Mouse (Mus musculus) liver, embryonic 14.5 days (tissue): Measurements from ENCODE around the gene Efemp2. TPM values are rescaled to one million over a fixed set of nuclear protein-coding genes. Genes with fewer than 3 reads are reported as not detected.
A peak's percentile ranks its signal among the peaks of the same experiment; 100 is the strongest.

Experiments
- ATAC-seq: fragments of 200-750 bp; cut with Nextera tagmentation; 2 replicates; pipeline ENCODE4 v1.8.0; 2017; ENCODE audit warnings: moderate number of reproducible peaks, mild to moderate bottlenecking, moderate library complexity; ENCODE audit not compliant: insufficient read depth
- DNase-seq, 3 experiments: peaks; one replicate each; pipeline ENCODE4 v3.0.0-alpha.2; 2012 to 2013; ENCODE audit warnings: low read depth in 3 of 3, low spot score in 3 of 3
- H3K27ac ChIP-seq: fragments of 300-500 bp; sonication (generic); 2 replicates; pipeline ENCODE4 v1.5.1; 2014; ENCODE audit warnings: moderate library complexity, mild to moderate bottlenecking, control low read depth, inconsistent platforms
- H3K27me3 ChIP-seq: fragments of 300-500 bp; sonication (generic); 2 replicates; pipeline ENCODE4 v1.6.1; 2014; ENCODE audit warnings: mild to moderate bottlenecking, low read length, moderate library complexity; ENCODE audit not compliant: control insufficient read depth, insufficient read depth
- H3K36me3 ChIP-seq: fragments of 300-500 bp; sonication (generic); replicated peaks from 2 replicates; pipeline ENCODE4 v1.6.1; 2014; ENCODE audit warnings: low read depth; ENCODE audit not compliant: control insufficient read depth, insufficient read depth
- H3K4me1 ChIP-seq, 2 experiments: fragments of 200-500 bp in 1 of 2; fragments of 300-500 bp in 1 of 2; sonication (generic) in 1 of 2; replicated peaks; 2 replicates each; pipeline ENCODE4 v1.6.1; 2012 to 2014; ENCODE audit warnings: antibody characterized with exemption in 1 of 2, inconsistent platforms in 1 of 2, low read length in 1 of 2; ENCODE audit not compliant: control insufficient read depth in 2 of 2, insufficient read depth in 2 of 2
- H3K4me2 ChIP-seq: fragments of 300-500 bp; sonication (generic); 2 replicates; pipeline ENCODE4 v1.6.1; 2014; ENCODE audit warnings: low read depth, mild to moderate bottlenecking, control low read depth, moderate library complexity
- H3K4me3 ChIP-seq, 2 experiments: fragments of 200-500 bp in 1 of 2; fragments of 300-500 bp in 1 of 2; sonication (generic) in 1 of 2; 2 replicates each; pipeline ENCODE4 v1.5.1; 2012 to 2014; ENCODE audit warnings: low read depth in 2 of 2, low read length in 2 of 2, mild to moderate bottlenecking in 2 of 2, control low read depth in 1 of 2, inconsistent platforms in 1 of 2, moderate library complexity in 1 of 2; ENCODE audit not compliant: insufficient read depth in 1 of 2
- H3K9ac ChIP-seq: fragments of 300-500 bp; sonication (generic); replicated peaks from 2 replicates; pipeline ENCODE4 v1.6.1; 2014; ENCODE audit warnings: mild to moderate bottlenecking, control low read depth, moderate library complexity
- H3K9me3 ChIP-seq: fragments of 300-500 bp; sonication (generic); 2 replicates; pipeline ENCODE4 v1.6.1; 2016; ENCODE audit warnings: low read length, mixed read lengths; ENCODE audit not compliant: control insufficient read depth
- CTCF ChIP-seq: IDR thresholded peaks from 2 replicates; pipeline ENCODE4 v1.5.1; 2016; ENCODE audit warnings: antibody characterized with exemption, low read depth, control low read depth
- EP300 ChIP-seq: IDR thresholded peaks from 2 replicates; pipeline ENCODE4 v1.6.1; 2016; ENCODE audit warnings: antibody characterized with exemption, low read depth
- whole genome bisulfite sequencing: fragments of 180-500 bp; shearing (Covaris S2); extraction: QIAGEN DNeasy Blood & Tissue Kit; methylation state at CpG from one replicate; pipeline ENCODE4 v1.1.7; 2014; ENCODE audit not compliant: insufficient replicate concordance; 5-methylcytosine and 5-hydroxymethylcytosine counted together
- polyA plus RNA-seq, 2 experiments: library from polyadenylated mRNA; depleted of rRNA in 1 of 2; stranded (reverse) in 1 of 2; unstranded in 1 of 2; fragments of >200 nt; fragmentation: Nextera tagmentation in 1 of 2; extraction: Ambion mirVana in 1 of 2; gene quantifications; 2 replicates each; pipeline versions ENCODE4 v1.2.1 to v1.2.3; 2012 to 2014

The Efemp2 gene
- polyA plus RNA-seq, 2 experiments = 11.4 to 11.6 TPM

DNA sequence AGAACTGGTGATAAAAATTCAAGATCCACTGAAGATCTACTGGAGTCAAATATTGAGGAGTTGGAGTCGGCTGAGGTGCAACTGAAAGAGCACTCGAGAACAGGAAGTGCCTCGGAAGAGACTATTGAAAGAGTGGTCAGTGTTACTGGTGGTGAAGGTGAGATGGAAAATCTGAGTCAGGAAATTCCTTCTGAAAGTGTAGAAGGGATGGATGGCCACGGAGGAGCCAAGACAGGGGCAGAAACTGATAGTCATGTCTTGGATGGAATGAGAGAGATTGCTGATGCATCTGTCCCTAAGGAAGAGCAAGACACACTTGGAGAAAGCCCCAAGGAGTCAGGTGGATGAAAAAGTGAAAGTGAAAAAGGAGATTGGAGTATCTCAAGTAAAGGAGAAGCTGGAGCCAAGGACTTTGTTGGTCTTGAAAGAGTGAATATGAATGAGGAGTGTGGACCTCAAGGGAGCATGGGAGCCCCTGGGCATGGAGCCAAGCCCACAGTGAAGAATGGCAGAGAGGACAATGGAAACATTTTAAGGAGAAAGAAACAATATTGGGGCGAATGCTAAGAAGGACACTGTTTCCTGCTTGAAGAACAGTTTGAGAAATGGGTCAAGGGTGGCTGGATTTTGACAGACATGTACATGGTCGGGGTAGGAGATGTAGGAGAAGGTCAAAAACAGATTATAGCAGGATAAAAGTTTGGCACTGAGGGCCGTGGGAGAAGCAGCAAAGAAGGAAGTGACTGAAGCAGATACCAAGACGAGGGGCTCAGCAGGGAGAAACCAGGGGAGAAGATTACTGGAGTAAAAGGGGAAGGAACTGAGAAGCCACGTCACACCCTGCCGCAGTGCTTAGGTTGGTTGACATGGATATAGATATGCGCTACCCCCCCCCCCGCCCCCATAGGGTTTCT is 38.6 kb downstream of the Efemp2 start:
- peak overlapping the region; percentile 99 for H3K4me2 ChIP-seq
- 14% methylated on average over 12 of the region's 12 CpGs for WGBS
- TF ChIP-seq EP300 (no peak), CTCF (no peak)
- peak overlapping the region; percentile 1 for H3K27ac ChIP-seq
- peak overlapping the region; percentile 43 for H3K9ac ChIP-seq
- H3K27me3 ChIP-seq = no peaks in the 10 kb centered on the region
- no peaks in the 10 kb centered on the region for H3K36me3 ChIP-seq
- no peaks in the 10 kb centered on the region for H3K9me3 ChIP-seq
- DNase-seq (no peak), ATAC-seq (no peak)
- peaks cover 21 to 32% of the 10 kb centered on the region in 2 experiments for H3K4me1 ChIP-seq
- H3K4me3 ChIP-seq = peak overlapping the region; percentile 1 to 25

DNA sequence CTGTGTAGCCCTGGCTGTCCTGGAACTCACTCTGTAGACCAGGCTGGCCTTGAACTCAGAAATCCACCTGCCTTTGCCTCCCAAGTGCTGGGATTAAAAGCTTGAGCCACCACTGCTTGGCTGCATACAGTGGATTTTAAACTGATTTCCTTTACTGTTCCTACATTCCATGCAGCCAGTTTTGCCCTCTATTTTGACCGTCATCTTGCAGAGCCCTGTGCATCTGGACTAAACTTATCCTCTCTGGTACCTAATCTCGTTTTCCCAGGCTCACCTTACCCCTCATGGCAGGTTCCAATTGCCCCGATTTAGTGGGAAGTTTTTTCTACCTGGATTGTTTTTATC is 39.2 kb downstream of the Efemp2 start:
- 42% methylated on average over 3 of the region's 3 CpGs for WGBS
- TF ChIP-seq CTCF = no peak
- TF ChIP-seq EP300 = no peak
- Histone ChIP-seq H3K4me1 (peaks cover 21 to 32% of the 10 kb centered on the region in 2 experiments), H3K27me3 (no peaks in the 10 kb centered on the region), H3K9me3 (no peaks in the 10 kb centered on the region), H3K36me3 (no peaks in the 10 kb centered on the region), H3K27ac (no peak overlapping the region), H3K9ac (no peak overlapping the region), H3K4me3 (no peak overlapping the region), H3K4me2 (peak overlapping the region; percentile 99)
- ATAC-seq (no peak), DNase-seq (no peak)

DNA sequence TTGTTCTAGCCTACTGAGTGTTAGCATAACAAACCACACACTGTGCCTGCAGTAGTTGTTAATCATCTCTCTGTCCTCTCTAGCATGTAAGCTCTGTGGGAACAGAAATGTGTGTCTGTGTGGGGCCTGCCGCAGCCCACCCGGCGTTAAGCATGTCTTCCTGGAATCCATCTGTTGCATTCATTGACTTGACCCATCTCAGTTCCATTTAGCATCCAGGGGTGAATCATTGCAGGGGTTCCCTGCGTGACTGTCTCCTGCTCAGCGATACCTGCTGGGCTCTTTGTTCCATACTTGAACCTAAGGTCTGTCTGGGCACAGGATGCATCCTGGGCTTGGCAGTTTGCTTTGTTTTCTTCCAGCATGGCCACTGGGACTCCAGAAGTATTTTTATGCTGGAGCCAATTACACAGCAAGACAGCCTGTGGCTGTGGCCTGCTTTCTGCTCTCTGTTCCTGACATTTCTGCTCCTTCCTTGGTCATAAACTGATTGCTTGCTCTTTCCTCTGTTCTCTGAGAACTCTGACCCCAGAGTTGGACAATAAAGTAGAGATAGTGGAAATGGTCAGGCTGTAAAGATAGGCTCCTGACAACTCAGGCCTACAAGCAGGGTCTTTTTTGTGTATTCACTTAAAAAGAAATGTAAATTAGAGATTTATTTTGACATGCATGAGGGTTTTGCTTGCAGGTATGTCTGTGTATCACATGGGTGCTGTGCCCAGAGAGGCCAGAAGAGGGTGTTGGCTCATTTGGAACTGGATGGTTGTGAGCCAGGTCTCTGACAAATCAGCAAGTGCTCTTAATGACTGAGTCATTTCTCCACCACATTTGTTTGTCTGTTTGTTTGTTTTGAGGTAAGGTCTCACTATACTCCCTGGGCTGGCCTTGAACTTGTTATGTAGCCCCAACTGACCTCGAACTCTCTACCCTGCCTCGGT is 42.4 kb downstream of the Efemp2 start:
- Histone ChIP-seq H3K9ac (no peak overlapping the region), H3K36me3 (no peaks in the 10 kb centered on the region), H3K4me3 (no peak overlapping the region), H3K4me2 (no peak overlapping the region), H3K27me3 (no peaks in the 10 kb centered on the region), H3K27ac (no peak overlapping the region), H3K4me1 (peaks cover 11 to 18% of the 10 kb centered on the region in 2 experiments), H3K9me3 (no peaks in the 10 kb centered on the region)
- no peak for DNase-seq
- peak; percentile 36 for TF ChIP-seq CTCF
- TF ChIP-seq EP300 = no peak
- no peak for ATAC-seq
- 80% methylated on average over 7 of the region's 7 CpGs for WGBS

DNA sequence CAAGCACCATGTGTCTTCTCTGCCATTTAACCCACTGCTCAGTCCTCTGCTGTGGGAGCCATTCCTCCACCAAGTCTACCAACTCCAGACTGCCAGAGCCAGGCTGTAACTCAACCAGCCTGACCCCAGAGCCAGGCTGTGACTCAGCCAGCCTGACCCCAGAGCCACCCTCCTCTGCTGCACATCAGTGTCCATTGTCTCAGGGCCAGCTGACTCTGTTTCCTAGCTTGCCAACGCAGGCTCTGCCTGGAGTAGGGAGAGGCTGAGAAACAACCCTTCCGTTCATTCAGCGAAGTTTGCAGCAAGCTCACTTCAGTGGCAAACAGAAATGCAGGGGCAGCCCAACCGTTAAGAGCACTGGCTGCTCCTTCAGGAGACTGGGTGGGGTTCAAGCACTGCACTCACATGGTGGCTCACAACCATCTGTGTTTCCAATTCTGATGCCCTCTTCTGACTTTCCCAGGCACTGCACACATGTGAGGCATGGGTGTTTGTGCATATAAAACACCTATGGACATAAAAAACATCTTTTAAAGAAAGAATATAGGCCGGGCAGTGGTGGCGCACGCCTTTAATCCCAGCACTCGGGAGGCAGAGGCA is 43.3 kb downstream of the Efemp2 start:
- Histone ChIP-seq H3K4me2 (no peak overlapping the region), H3K9me3 (no peaks in the 10 kb centered on the region), H3K36me3 (no peaks in the 10 kb centered on the region), H3K9ac (no peak overlapping the region), H3K4me1 (peaks cover 5 to 9% of the 10 kb centered on the region in 2 experiments), H3K27me3 (no peaks in the 10 kb centered on the region), H3K27ac (no peak overlapping the region), H3K4me3 (no peak overlapping the region)
- no peak for ATAC-seq
- no peak for DNase-seq
- TF ChIP-seq EP300 (no peak), CTCF (0 out of 2 replicates have a peak, but pooled peaks have one; percentile 16)
- WGBS = 75% methylated on average over 8 of the region's 8 CpGs
